Mouse (Mus musculus): ENCODE results near the gene Ormdl2. TPM values are rescaled to one million over a fixed set of nuclear protein-coding genes. Genes with fewer than 3 reads are reported as not detected.

Gene Ormdl2
- polyA plus RNA-seq, 2 experiments from 2014 or later, result 75.6 to 87.1 TPM

DNA sequence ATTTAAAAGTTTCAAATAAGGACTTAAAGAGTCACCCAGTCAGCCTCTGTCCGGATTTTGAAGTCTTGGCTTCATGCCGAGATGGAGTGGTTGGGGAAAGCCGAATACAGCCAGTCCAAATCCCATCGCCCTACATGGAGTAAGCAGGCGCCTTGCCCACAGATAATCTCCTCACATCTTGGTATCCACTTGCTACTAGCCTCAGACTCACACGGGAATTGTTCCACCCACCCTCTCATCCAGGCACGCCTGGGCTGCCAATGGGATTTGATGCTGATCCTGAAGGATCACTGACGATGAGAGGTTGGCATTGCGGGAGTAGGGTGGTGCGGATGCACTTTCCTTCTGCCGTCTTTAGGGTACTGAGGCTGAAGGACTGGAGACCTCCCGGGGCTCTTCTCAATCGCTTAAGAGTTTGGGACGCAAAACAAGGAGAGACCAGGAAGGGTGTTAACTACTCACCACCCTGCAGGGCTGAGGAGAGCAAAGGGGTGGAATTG is 17.6 kb downstream of the Ormdl2 start, which contains the start of gene Dnajc14:
TSS of gene Dnajc14 (plus strand) at position 292 of the 500 bp plus-strand sequence.
- no peak for ATAC-seq

DNA sequence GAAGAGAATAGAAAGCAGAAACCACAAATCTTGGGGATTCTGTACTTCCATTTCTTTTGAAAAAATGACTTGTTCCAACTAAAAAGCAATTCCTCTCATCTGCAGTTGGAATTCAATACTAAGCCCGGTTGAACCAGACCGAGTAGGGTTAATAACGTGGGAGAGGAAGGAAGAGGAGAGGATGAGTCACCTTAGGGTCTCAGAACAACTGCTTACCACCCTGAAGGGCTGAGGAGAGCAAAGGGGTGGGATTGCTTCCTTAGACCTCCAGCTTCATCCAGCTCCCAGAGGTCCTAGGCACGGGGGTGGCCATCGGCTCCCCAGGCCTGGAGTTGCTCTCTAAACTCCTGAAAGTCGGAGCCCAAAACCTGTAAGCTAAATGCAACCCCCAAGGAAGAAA is 18.1 kb downstream of the Ormdl2 start:
- no peak for ATAC-seq

DNA sequence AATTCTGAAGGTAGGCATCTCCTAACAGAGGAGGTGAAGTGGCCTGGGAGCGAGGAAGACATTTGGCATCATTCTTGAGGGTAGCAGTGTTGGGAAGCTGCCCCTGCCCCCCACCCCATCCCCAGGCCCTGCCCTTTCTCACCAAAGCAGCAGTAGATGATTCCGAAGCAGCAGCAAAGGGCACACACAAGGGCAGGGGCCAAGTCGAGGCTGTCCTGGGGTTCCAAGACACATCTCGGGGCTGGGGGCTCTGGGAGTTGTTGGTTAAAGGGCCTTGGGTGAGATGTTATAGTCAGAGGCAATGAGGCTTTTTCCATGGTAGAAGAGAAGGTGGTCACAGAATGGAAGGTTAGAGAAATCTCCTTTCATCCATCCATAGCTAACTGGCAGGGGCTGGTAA is 18.5 kb downstream of the Ormdl2 start:
- ATAC-seq, result no peak

DNA sequence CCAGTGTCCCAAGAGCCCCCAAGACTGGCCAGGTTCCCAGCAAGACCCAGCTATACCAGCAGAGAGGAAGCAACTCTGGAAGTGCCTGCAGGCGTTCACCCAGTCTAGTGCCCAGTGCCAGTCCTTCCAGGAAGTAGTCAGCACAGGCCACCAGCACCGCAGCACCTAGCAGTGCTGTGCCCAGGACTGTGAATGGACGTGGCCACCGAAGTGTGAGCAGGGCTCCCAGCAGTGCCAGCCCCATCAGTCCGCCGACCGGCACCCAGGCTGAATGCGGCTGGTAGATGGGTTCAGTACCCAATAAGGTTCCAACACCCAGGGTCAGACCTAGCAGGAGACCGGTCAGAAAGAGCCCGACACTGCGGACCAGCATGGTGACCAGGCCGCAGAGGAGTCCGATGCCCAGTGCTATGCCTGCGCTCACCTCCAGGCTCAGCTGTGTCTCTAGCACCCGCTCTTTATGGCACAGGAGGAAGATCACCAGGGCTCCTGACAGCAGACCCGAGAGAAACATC is 19.4 kb downstream of the Ormdl2 start:
- ATAC-seq, result no peak

DNA sequence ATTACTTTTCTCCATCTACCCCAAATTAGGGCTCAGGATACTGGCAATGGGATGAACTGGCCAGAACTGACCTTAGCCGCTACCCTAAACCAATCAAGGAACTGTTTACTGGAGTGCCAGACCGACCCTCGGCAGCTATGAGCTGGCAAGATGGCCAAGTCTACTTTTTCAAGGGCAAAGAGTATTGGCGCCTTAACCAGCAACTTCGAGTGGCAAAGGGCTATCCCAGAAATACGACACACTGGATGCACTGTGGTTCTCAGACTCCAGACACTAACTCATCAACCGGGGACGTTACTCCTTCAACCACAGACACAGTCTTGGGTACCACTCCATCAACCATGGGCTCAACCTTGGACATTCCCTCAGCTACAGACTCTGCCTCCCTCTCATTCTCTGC is 22.8 kb downstream of the Ormdl2 start:
- no peak for ATAC-seq

DNA sequence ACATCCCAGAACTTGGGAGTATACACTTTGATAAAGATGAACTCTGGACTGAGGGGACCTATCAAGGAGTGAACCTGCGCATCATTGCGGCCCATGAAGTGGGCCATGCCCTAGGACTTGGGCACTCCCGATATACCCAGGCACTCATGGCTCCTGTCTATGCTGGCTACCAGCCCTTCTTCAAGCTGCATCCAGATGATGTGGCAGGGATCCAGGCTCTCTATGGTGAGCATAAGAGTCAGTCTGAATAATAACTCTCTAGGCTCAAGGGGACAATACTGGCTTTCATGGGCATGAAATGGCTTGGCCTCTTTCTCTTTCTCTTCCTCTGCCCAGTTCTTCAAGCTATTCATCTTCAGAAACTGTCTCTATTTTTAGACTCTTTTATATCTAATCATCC is 25.9 kb downstream of the Ormdl2 start:
- ATAC-seq, result no peak

DNA sequence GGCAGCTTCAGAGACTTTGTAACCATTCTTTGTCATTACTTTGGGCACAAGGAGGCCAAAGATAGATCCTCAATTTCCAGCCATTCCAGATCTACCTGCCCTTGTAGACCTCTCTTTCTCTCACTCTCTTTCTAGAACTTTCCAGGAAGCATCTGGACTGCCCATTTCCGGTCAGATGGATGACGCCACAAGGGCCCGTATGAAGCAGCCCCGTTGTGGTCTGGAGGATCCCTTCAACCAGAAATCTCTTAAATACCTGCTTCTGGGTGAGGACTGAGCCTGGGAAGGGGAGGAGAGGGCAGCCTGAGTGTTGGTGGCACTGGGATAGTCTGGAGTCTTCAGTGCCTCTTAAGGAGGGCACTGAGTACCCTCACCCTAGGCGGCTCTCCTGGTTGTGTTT is 27.1 kb downstream of the Ormdl2 start:
- ATAC-seq, result no peak

DNA sequence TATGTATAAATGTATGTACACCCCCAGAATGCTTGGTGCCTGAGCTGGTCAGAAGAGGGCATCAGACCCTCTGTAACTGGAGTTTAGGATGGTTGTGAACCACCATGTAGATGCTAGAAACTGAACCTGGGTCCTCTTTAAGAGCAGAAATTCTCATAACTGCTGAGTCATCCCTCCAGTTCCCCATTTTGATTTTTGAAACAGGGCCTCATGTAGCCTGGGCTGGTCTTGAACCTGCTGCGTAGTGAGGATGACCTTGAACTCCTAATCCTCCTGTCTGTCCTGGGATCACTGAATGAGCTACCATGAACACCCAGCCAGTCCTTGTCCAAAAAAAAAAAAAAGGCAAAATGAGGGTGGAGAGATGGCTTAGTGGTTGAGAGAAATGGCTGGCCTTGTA is 28.2 kb downstream of the Ormdl2 start:
- no peak for ATAC-seq

DNA sequence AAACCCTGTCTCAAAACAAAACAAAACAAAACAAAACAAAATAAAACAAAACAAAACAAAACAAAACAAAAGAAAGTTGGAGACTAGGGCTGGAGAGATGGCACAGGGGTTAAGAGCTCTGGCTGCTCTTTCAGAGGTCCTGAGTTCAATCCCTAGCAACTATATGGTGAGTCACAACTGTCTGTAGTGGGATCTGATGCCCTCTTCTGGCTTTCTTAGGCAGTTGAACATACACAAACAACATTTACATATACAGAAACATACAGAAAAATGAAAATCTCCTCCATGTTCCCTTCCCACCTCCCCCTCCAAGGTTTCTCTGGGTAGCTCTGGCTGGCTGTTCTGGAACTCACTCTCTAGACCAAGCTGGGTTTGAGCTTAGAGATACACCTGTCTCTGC is 29.4 kb downstream of the Ormdl2 start:
- no peak for ATAC-seq

DNA sequence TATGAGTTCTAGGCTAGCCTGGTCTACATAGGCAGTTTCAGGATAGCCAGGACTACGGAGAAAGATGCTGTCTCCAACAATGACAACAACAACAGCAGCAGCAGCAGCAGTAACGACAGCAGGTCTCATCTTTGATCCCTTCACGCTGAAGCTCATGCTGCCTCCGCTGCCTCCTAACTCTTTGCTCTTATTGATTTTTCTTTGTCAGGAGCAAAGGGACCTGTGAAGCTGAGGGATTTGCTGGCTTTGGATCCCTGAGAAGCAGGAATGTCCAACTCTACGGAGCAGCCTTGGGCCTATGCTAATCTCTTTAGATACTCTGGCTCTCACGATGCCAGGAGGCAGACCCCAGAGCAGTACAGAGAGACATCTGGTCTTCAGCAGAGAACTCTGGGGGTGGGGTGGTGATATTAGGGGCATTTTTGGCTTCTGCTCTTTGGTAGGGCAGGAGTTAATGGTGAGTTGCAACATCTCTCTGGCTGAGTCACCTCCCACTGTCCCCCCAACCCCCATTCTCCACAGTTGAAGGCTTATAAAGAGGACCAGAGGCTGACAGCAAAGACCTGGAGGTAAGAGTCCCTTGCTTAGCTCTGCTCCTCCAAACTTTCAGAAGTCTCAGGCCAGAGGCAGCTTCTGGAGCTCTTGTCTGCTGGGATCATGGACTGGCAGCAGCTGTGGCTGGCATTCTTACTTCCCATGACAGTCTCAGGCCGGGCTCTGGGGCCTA is 30.9 kb downstream of the Ormdl2 start, which contains the start of gene Mmp19:
TSS of gene Mmp19 (plus strand) at position 513 of the 727 bp plus-strand sequence.
- ATAC-seq, result no peak

DNA sequence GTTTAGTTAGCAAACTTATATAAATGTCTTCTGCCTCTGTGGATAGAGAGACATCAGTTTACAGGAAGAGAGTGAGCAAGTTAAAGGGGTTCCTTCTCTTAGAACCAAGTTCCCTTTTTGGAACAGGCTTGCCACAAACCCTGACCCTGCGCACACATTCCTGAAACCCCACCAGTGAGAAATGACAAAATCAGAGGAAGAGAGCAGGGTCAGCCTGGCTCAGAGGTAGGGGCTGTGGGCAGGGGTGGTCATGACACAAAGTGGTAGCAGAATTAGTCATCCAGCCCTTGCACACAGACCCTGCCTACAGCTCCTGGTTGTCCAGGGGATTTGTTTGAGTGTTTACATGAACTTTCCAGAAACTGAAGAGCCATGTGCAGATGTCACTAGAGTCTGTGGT is 41.2 kb downstream of the Ormdl2 start:
- no peak for ATAC-seq

DNA sequence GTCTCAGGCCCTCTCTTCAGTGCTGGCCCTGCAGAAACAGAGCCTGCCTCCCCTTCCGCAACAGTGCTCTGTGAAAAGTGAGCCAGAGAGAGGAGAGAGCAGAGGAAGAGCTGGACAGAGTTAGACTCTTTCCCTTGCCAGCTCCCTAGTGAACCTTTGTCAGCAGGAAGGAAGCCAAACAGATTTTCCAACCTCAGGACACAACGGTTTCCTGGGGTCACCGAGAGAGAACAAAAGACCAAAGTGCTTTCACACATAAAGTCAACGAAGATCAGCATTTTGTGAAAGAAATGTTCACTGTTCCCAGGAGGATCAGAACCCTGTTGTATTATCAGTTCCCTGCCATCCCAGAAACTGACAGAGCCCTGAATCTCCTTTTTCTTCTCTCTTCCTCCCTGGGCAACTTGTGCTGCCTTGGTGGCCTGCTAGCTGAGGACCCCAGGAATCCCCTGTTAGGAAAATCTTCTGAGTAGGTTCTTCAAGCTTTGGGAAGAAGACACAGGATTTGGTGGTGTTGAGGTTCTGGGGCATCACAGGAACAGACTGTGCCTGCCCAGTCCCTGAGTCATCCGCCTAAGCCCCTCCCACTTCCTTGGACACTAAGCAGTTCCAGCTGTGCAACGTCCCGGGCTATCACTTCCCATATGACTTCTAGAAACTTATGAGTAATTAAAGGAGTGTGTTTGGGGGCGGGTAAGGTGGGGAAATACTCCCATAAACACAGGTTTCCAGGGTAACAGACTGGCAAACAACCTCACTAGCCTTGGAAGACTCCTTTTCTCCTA is 42.2 kb downstream of the Ormdl2 start:
- no peak for ATAC-seq

DNA sequence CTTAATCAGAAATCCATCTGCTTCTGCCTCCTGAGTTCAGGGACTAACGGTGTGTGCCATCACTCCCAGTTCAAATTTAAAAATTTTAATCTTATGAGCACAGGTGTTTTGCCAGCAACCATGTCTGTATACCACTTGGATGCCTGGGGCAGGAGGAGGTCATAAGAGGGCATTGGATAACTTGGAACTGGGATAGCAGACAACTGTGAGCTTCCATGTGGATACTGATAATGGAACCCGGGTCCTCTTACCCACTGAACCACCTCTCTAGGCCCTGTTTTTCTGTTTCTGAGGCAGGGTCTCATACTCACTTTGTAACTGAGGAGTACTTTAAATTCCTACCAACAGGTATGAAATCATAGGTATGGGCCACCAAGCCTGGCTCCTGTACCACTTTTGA is 43.0 kb downstream of the Ormdl2 start:
- no peak for ATAC-seq

DNA sequence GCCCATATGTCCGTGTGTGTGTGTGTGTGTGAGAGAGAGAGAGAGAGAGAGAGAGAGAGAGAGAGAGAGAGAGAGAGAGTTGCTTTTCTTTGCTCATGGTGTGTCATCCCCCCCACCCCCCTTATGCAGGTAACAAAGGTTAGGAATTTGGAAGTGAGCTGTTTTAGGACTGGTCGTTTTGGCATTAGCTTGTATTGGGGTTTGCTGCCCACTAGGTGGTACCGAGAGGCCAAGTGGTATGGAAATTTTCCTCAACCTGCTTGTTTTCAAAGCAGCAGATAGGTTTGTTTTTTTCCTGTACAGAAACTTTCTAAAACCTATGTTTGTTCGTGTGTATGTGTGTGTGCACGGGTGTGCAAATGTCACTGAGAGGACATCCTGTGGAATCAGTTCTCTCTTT is 47.8 kb downstream of the Ormdl2 start:
- no peak for ATAC-seq

DNA sequence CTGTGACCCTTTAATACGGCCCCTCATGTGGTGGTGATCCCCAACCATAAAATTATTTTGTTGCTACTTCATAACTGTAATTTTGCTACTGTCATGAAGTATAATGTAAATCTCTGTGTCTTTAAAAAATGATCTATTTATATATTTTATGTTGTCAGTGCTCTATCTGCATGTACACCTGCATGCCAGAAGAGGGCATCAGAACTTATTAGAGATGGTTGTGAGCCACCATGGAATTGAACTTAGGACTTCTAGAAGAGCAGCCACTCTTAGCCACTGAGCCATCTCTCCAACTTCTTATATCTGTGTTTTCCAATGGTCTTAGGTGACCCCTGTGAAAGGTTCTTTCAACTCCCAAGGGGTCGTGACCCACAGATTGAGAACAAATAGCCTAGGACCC is 48.5 kb downstream of the Ormdl2 start:
- no peak for ATAC-seq

Other genes starting within 250 kb of the Ormdl2 start
- 1 to 10 TPM; 4.1 to 4.2 TPM for gene Erbb3, start 232.0 kb downstream of the Ormdl2 start, polyA plus RNA-seq (2017; shearing (Covaris generic))
- gene Rps26, start 194.9 kb downstream of the Ormdl2 start, polyA plus RNA-seq (2017; shearing (Covaris generic)), result 1,000 to 10,000 TPM; 1,759 to 1,796 TPM
- gene Ikzf4, start 175.7 kb downstream of the Ormdl2 start, polyA plus RNA-seq (2017; shearing (Covaris generic)), result 100 to 1,000 TPM; 103 to 107 TPM
- gene Suox, start 147.6 kb downstream of the Ormdl2 start, polyA plus RNA-seq (2017; shearing (Covaris generic)), result 10 to 100 TPM; 15.3 to 17.9 TPM
- gene Rab5b, start 125.4 kb downstream of the Ormdl2 start, polyA plus RNA-seq (2017; shearing (Covaris generic)), result 10 to 100 TPM; 50.7 to 59.5 TPM
- 1 to 10 TPM; 2.6 to 5.7 TPM for gene Pmel, start 117.5 kb downstream of the Ormdl2 start, polyA plus RNA-seq (2017; shearing (Covaris generic))
- gene Cdk2, start 116.6 kb downstream of the Ormdl2 start, polyA plus RNA-seq (2017; shearing (Covaris generic)), result 10 to 100 TPM; 24.0 to 29.2 TPM
- gene Dgka, start 76.8 kb downstream of the Ormdl2 start, polyA plus RNA-seq (2017; shearing (Covaris generic)), result 100 to 1,000 TPM; 269 to 295 TPM
- 10 to 100 TPM; 64.1 to 79.7 TPM for gene Pym1, start 73.8 kb downstream of the Ormdl2 start, polyA plus RNA-seq (2017; shearing (Covaris generic))
- gene Mmp19, start 30.7 kb downstream of the Ormdl2 start, polyA plus RNA-seq (2017; shearing (Covaris generic)), result not detected
- 10 to 100 TPM; 54.4 to 68.5 TPM for gene Dnajc14, start 17.6 kb downstream of the Ormdl2 start, polyA plus RNA-seq (2017; shearing (Covaris generic))
- gene Tmem198b, start 17.3 kb downstream of the Ormdl2 start, polyA plus RNA-seq (2017; shearing (Covaris generic)), result 1 to 10 TPM; 3.3 to 3.4 TPM
- gene Sarnp, start 4.3 kb downstream of the Ormdl2 start, polyA plus RNA-seq (2017; shearing (Covaris generic)), result 100 to 1,000 TPM; 192 to 229 TPM
- gene Gdf11, start 70.1 kb upstream of the Ormdl2 start, polyA plus RNA-seq (2017; shearing (Covaris generic)), result 1 to 10 TPM; 5.0 to 5.6 TPM
- under 1 TPM; 0.69 to 0.92 TPM for gene Cd63, start 79.3 kb upstream of the Ormdl2 start, polyA plus RNA-seq (2017; shearing (Covaris generic))
- gene Rdh5, start 101.2 kb upstream of the Ormdl2 start, polyA plus RNA-seq (2017; shearing (Covaris generic)), result 1 to 10 TPM; 5.7 to 8.9 TPM
- gene Bloc1s1, start 102.4 kb upstream of the Ormdl2 start, polyA plus RNA-seq (2017; shearing (Covaris generic)), result 100 to 1,000 TPM; 218 to 252 TPM
- 1 to 10 TPM; 2.9 to 6.1 TPM for gene Itga7, start 112.2 kb upstream of the Ormdl2 start, polyA plus RNA-seq (2017; shearing (Covaris generic))
- gene Mettl7b, start 139.3 kb upstream of the Ormdl2 start, polyA plus RNA-seq (2017; shearing (Covaris generic)), result not detected
- gene Olfr9, start 167.8 kb upstream of the Ormdl2 start, polyA plus RNA-seq (2017; shearing (Covaris generic)), result not detected
- not detected for gene Olfr763, start 189.1 kb upstream of the Ormdl2 start, polyA plus RNA-seq (2017; shearing (Covaris generic))
- gene Olfr764-ps1, start 218.3 kb upstream of the Ormdl2 start, polyA plus RNA-seq (2017; shearing (Covaris generic)), result not detected
- gene Olfr765, start 228.4 kb upstream of the Ormdl2 start, polyA plus RNA-seq (2017; shearing (Covaris generic)), result not detected
- gene Olfr766-ps1, start 247.3 kb upstream of the Ormdl2 start, polyA plus RNA-seq (2017; shearing (Covaris generic)), result not detected

All from activated CD4-positive, CD25-positive, alpha-beta regulatory T cell, adult 4 months (primary cell).